Mouse (Mus musculus) right cerebral cortex, adult 18-20 months (tissue): ENCODE measurements around the gene Il1rl2.
A peak's percentile ranks its signal among the peaks of the same experiment; 100 is the strongest.

ENCODE experiments used
- DNase-seq: peaks from one replicate; pipeline ENCODE4 v3.0.0; 2022; ENCODE audit warnings: mixed read lengths

The Il1rl2 gene

GRCm38 (mm10) chr1:40325711-40326327 lies 1.4 kb downstream of the Il1rl2 start:
- DNase-seq, result no peak

GRCm38 (mm10) chr1:40327604-40328003 lies 3.2 kb downstream of the Il1rl2 start:
- no peak for DNase-seq

- no peak for DNase-seq
These were observed 5.1 kb downstream of the Il1rl2 start for GRCm38 (mm10) chr1:40329526-40329925.

- DNase-seq, result no peak
These were observed 5.8 kb downstream of the Il1rl2 start for GRCm38 (mm10) chr1:40330181-40330580.

- no peak for DNase-seq
These were observed 14.9 kb downstream of the Il1rl2 start for GRCm38 (mm10) chr1:40339346-40339745.

GRCm38 (mm10) chr1:40340102-40340501 lies 15.7 kb downstream of the Il1rl2 start:
- no peak for DNase-seq

GRCm38 (mm10) chr1:40352158-40352903 lies 27.9 kb downstream of the Il1rl2 start:
- DNase-seq, result no peak

GRCm38 (mm10) chr1:40352904-40353286 lies 28.5 kb downstream of the Il1rl2 start:
- DNase-seq, result no peak

GRCm38 (mm10) chr1:40354665-40355064 lies 30.3 kb downstream of the Il1rl2 start:
- no peak for DNase-seq

- DNase-seq, result no peak
These were observed 31.0 kb downstream of the Il1rl2 start for GRCm38 (mm10) chr1:40355431-40355843.

- no peak for DNase-seq
These were observed 31.6 kb downstream of the Il1rl2 start for GRCm38 (mm10) chr1:40355904-40356521.

- no peak for DNase-seq
These were observed 33.5 kb downstream of the Il1rl2 start for GRCm38 (mm10) chr1:40357921-40358320.

- no peak for DNase-seq
These were observed 33.9 kb downstream of the Il1rl2 start for GRCm38 (mm10) chr1:40358351-40358750.

GRCm38 (mm10) chr1:40358771-40359181 lies 34.4 kb downstream of the Il1rl2 start:
- DNase-seq, result peak; percentile 80

- DNase-seq, result no peak
These were observed 35.3 kb downstream of the Il1rl2 start for GRCm38 (mm10) chr1:40359731-40360130.

- DNase-seq, result no peak
These were observed 36.6 kb downstream of the Il1rl2 start for GRCm38 (mm10) chr1:40360969-40361368.

GRCm38 (mm10) chr1:40361596-40361995 lies 37.2 kb downstream of the Il1rl2 start:
- DNase-seq, result no peak

GRCm38 (mm10) chr1:40362784-40363183 lies 38.4 kb downstream of the Il1rl2 start:
- no peak for DNase-seq

GRCm38 (mm10) chr1:40372951-40373350 lies 48.5 kb downstream of the Il1rl2 start:
- no peak for DNase-seq

GRCm38 (mm10) chr1:40375148-40375547 lies 50.7 kb downstream of the Il1rl2 start:
- DNase-seq, result no peak

- DNase-seq, result no peak
These were observed 52.3 kb downstream of the Il1rl2 start for GRCm38 (mm10) chr1:40376745-40377144.

GRCm38 (mm10) chr1:40378794-40379193 lies 54.4 kb downstream of the Il1rl2 start:
- peak; percentile 44 for DNase-seq

- peak; percentile 68 for DNase-seq
These were observed 55.7 kb downstream of the Il1rl2 start for GRCm38 (mm10) chr1:40380111-40380510.

GRCm38 (mm10) chr1:40380990-40381389 lies 56.6 kb downstream of the Il1rl2 start:
- DNase-seq, result no peak
